Mouse (Mus musculus) embryonic facial prominence, embryonic 15.5 days (tissue): ENCODE measurements around the gene Sec14l4. TPM values are rescaled to one million over a fixed set of nuclear protein-coding genes. Genes with fewer than 3 reads are reported as not detected.
"Not testable (repeated sequence)": the region's sequence is repeated elsewhere in the genome, so short reads cannot be mapped to it uniquely, and the experiment has no call there.

Source experiments
- ATAC-seq: fragments of 200-750 bp; cut with Nextera tagmentation; 2 replicates; pipeline ENCODE4 v1.8.0; 2017; ENCODE audit warnings: low read depth, moderate TSS enrichment; ENCODE audit not compliant: insufficient number of reproducible peaks, low FRiP score, low TSS enrichment
- H3K27ac ChIP-seq: fragments of 300-500 bp; sonication (generic); replicated peaks from 2 replicates; pipeline ENCODE4 v1.5.1; 2015; ENCODE audit warnings: mild to moderate bottlenecking, inconsistent platforms
- H3K27me3 ChIP-seq: fragments of 300-500 bp; sonication (generic); 2 replicates; pipeline ENCODE4 v1.6.1; 2015; ENCODE audit warnings: inconsistent platforms
- H3K36me3 ChIP-seq: fragments of 300-500 bp; sonication (generic); 2 replicates; pipeline ENCODE4 v1.6.1; 2015; ENCODE audit warnings: mild to moderate bottlenecking, inconsistent platforms
- H3K4me1 ChIP-seq: fragments of 300-500 bp; sonication (generic); 2 replicates; pipeline ENCODE4 v1.6.1; 2015; ENCODE audit warnings: inconsistent platforms
- H3K4me2 ChIP-seq: fragments of 300-500 bp; sonication (generic); replicated peaks from 2 replicates; pipeline ENCODE4 v1.6.1; 2015; ENCODE audit warnings: mild to moderate bottlenecking, inconsistent platforms
- H3K4me3 ChIP-seq: fragments of 300-500 bp; sonication (generic); replicated peaks from 2 replicates; pipeline ENCODE4 v1.5.1; 2015; ENCODE audit warnings: mild to moderate bottlenecking, inconsistent platforms
- H3K9ac ChIP-seq: fragments of 300-500 bp; sonication (generic); 2 replicates; pipeline ENCODE4 v1.6.1; 2015; ENCODE audit warnings: inconsistent platforms
- H3K9me3 ChIP-seq: fragments of 300-500 bp; sonication (generic); replicated peaks from 2 replicates; pipeline ENCODE4 v1.6.1; 2016; ENCODE audit warnings: inconsistent platforms
- WGBS: fragments of 180-500 bp; shearing (Covaris S2); methylation state at CpG from one replicate; pipeline ENCODE4 v1.1.7; 2015; 5-methylcytosine and 5-hydroxymethylcytosine counted together
- polyA plus RNA-seq: library from polyadenylated mRNA; unstranded; fragments of >200 nt; fragmentation: Nextera tagmentation; extraction: Ambion mirVana; gene quantifications from 2 replicates; pipeline ENCODE4 v1.2.1, GENCODE M21; 2015

The Sec14l4 gene
- polyA plus RNA-seq, 1 experiment from 2014 or later, result 0.94 TPM

- Histone ChIP-seq H3K4me3 (peak overlapping the region; percentile 35), H3K4me1 (peaks cover 12% of the 10 kb centered on the region), H3K9ac (no peak overlapping the region), H3K4me2 (peak overlapping the region; percentile 64), H3K27ac (no peak overlapping the region), H3K9me3 (no peaks in the 10 kb centered on the region), H3K36me3 (no peaks in the 10 kb centered on the region), H3K27me3 (peaks cover 41% of the 10 kb centered on the region)
- no peak for ATAC-seq
- WGBS, result 6% methylated on average over 66 of the region's 66 CpGs
These were observed 33.1 kb upstream of the Sec14l4 start for GRCm38 (mm10) chr11:3997978-3998720.

- H3K4me2 ChIP-seq, result no peak overlapping the region
- ATAC-seq, result no peak
- no peak overlapping the region for H3K4me3 ChIP-seq
- no peaks in the 10 kb centered on the region for H3K36me3 ChIP-seq
- no peaks in the 10 kb centered on the region for H3K9me3 ChIP-seq
- WGBS, result 33% methylated on average over 5 of the region's 5 CpGs
- H3K27ac ChIP-seq, result no peak overlapping the region
- no peak overlapping the region for H3K9ac ChIP-seq
- H3K27me3 ChIP-seq, result peaks cover 41% of the 10 kb centered on the region
- peaks cover 12% of the 10 kb centered on the region for H3K4me1 ChIP-seq
These were observed 31.7 kb upstream of the Sec14l4 start for GRCm38 (mm10) chr11:3999547-3999946.

GRCm38 (mm10) chr11:4001603-4002002 is 29.7 kb upstream of the Sec14l4 start:
- Histone ChIP-seq H3K27ac (no peak overlapping the region), H3K4me3 (no peak overlapping the region), H3K27me3 (peaks cover 38% of the 10 kb centered on the region), H3K4me1 (peaks cover 12% of the 10 kb centered on the region), H3K4me2 (no peak overlapping the region), H3K9ac (no peak overlapping the region), H3K9me3 (no peaks in the 10 kb centered on the region), H3K36me3 (no peaks in the 10 kb centered on the region)
- no peak for ATAC-seq
- WGBS, result 14% methylated on average over 5 of the region's 5 CpGs

GRCm38 (mm10) chr11:4005220-4005805 is 25.9 kb upstream of the Sec14l4 start:
- no peak for ATAC-seq
- H3K4me3 ChIP-seq, result no peak overlapping the region
- WGBS, result 51% methylated on average over 5 of the region's 5 CpGs
- H3K4me1 ChIP-seq, result no peaks in the 10 kb centered on the region
- H3K9me3 ChIP-seq, result no peaks in the 10 kb centered on the region
- no peaks in the 10 kb centered on the region for H3K36me3 ChIP-seq
- H3K27ac ChIP-seq, result no peak overlapping the region
- H3K4me2 ChIP-seq, result no peak overlapping the region
- peaks cover 3% of the 10 kb centered on the region for H3K27me3 ChIP-seq
- H3K9ac ChIP-seq, result no peak overlapping the region

GRCm38 (mm10) chr11:4006462-4006861 is 24.8 kb upstream of the Sec14l4 start:
- no peaks in the 10 kb centered on the region for H3K27me3 ChIP-seq
- H3K36me3 ChIP-seq, result no peaks in the 10 kb centered on the region
- no peak overlapping the region for H3K9ac ChIP-seq
- H3K4me2 ChIP-seq, result no peak overlapping the region
- no peak for ATAC-seq
- H3K4me3 ChIP-seq, result no peak overlapping the region
- WGBS, result 82% methylated on average over 3 of the region's 3 CpGs
- no peaks in the 10 kb centered on the region for H3K4me1 ChIP-seq
- H3K27ac ChIP-seq, result no peak overlapping the region
- H3K9me3 ChIP-seq, result no peaks in the 10 kb centered on the region

GRCm38 (mm10) chr11:4012616-4013015 is 18.6 kb upstream of the Sec14l4 start:
- Histone ChIP-seq H3K4me1 (no peaks in the 10 kb centered on the region), H3K27ac (no peak overlapping the region), H3K27me3 (no peaks in the 10 kb centered on the region), H3K4me3 (no peak overlapping the region), H3K9ac (no peak overlapping the region), H3K36me3 (no peaks in the 10 kb centered on the region), H3K9me3 (no peaks in the 10 kb centered on the region), H3K4me2 (no peak overlapping the region)
- WGBS, result 66% methylated on average over 1 of the region's 1 CpGs
- ATAC-seq, result no peak

- H3K4me3 ChIP-seq, H3K27ac ChIP-seq, H3K4me1 ChIP-seq, H3K4me2 ChIP-seq, H3K9me3 ChIP-seq, H3K9ac ChIP-seq, ATAC-seq, H3K27me3 ChIP-seq, H3K36me3 ChIP-seq: not testable (repeated sequence)
- WGBS, result 92% methylated on average over 14 of the region's 14 CpGs
These were observed 15.5 kb upstream of the Sec14l4 start for GRCm38 (mm10) chr11:4015796-4016195.

GRCm38 (mm10) chr11:4022111-4022510 is 9.2 kb upstream of the Sec14l4 start:
- H3K36me3 ChIP-seq, H3K27me3 ChIP-seq, H3K9ac ChIP-seq, H3K9me3 ChIP-seq, H3K4me3 ChIP-seq, H3K4me1 ChIP-seq, ATAC-seq, H3K27ac ChIP-seq, H3K4me2 ChIP-seq: not testable (repeated sequence)
- WGBS, result 85% methylated on average over 13 of the region's 13 CpGs

- H3K4me2 ChIP-seq, result no peak overlapping the region
- no peaks in the 10 kb centered on the region for H3K27me3 ChIP-seq
- ATAC-seq, result no peak
- WGBS, result 67% methylated on average over 2 of the region's 2 CpGs
- H3K36me3 ChIP-seq, result no peaks in the 10 kb centered on the region
- H3K27ac ChIP-seq, result no peak overlapping the region
- no peaks in the 10 kb centered on the region for H3K9me3 ChIP-seq
- H3K4me3 ChIP-seq, result no peak overlapping the region
- no peaks in the 10 kb centered on the region for H3K4me1 ChIP-seq
- no peak overlapping the region for H3K9ac ChIP-seq
These were observed 7.9 kb upstream of the Sec14l4 start for GRCm38 (mm10) chr11:4023321-4023720.

- H3K9me3 ChIP-seq, result no peaks in the 10 kb centered on the region
- no peak overlapping the region for H3K4me2 ChIP-seq
- H3K27me3 ChIP-seq, result peaks cover 3% of the 10 kb centered on the region; the same call in 1 of the 2 replicates
- H3K4me1 ChIP-seq, result no peaks in the 10 kb centered on the region
- no peak overlapping the region for H3K4me3 ChIP-seq
- ATAC-seq, result no peak
- 76% methylated on average over 8 of the region's 8 CpGs for WGBS
- no peaks in the 10 kb centered on the region for H3K36me3 ChIP-seq
- H3K9ac ChIP-seq, result no peak overlapping the region
- H3K27ac ChIP-seq, result no peak overlapping the region
These were observed 4.2 kb upstream of the Sec14l4 start for GRCm38 (mm10) chr11:4027066-4027465.

GRCm38 (mm10) chr11:4027561-4028334 is 3.5 kb upstream of the Sec14l4 start:
- Histone ChIP-seq H3K36me3 (no peaks in the 10 kb centered on the region), H3K27ac (no peak overlapping the region), H3K9ac (no peak overlapping the region), H3K9me3 (no peaks in the 10 kb centered on the region), H3K4me3 (no peak overlapping the region), H3K4me1 (no peaks in the 10 kb centered on the region), H3K27me3 (peaks cover 3% of the 10 kb centered on the region; the same call in 1 of the 2 replicates), H3K4me2 (no peak overlapping the region)
- ATAC-seq, result no peak
- WGBS, result 76% methylated on average over 9 of the region's 9 CpGs
